Mouse (Mus musculus): ENCODE data around the gene Klf12. TPM values are rescaled to one million over a fixed set of nuclear protein-coding genes. Genes with fewer than 3 reads are reported as not detected.

The Klf12 gene
- polyA plus RNA-seq, 2 experiments, result 2.8 to 3.2 TPM

- no peaks in the 10 kb centered on the region for H3K36me3 ChIP-seq (replicated peaks; ENCODE audit: control insufficient read depth, insufficient read depth, low read depth)
- no peak overlapping the region for H3K4me3 ChIP-seq (ENCODE audit: insufficient read depth in 1 of 2, low read depth in 2 of 2, low read length in 2 of 2)
- TF ChIP-seq CTCF (IDR thresholded peaks at IDR 0.05; ENCODE audit: low read depth) (no peak), EP300 (IDR thresholded peaks at IDR 0.05; ENCODE audit: low read depth) (no peak)
- H3K4me1 ChIP-seq (replicated peaks; ENCODE audit: control insufficient read depth in 2 of 2, insufficient read depth in 2 of 2, low read length in 1 of 2), result peaks cover 0 to 6% of the 10 kb centered on the region in 2 experiments; a peak in 1 of 4 replicates
- no peaks in the 10 kb centered on the region for H3K27me3 ChIP-seq (ENCODE audit: control insufficient read depth, insufficient read depth, low read length)
- ATAC-seq (ENCODE audit: insufficient read depth), result no peak
- H3K9ac ChIP-seq (replicated peaks), result no peak overlapping the region
- no peaks in the 10 kb centered on the region for H3K9me3 ChIP-seq (ENCODE audit: control insufficient read depth, low read length)
- H3K4me2 ChIP-seq (ENCODE audit: low read depth), result no peak overlapping the region
- WGBS (ENCODE audit: insufficient replicate concordance), result 65% methylated on average over 6 of the region's 6 CpGs
- H3K27ac ChIP-seq, result no peak overlapping the region
- DNase-seq (ENCODE audit: low read depth in 3 of 3, low spot score in 3 of 3), result no peak
Observed at GRCm38 (mm10) chr14:100126126-100126525, 158.4 kb downstream of the Klf12 start.

- H3K9me3 ChIP-seq (ENCODE audit: control insufficient read depth, low read length), result no peaks in the 10 kb centered on the region
- ATAC-seq (ENCODE audit: insufficient read depth) (no peak), DNase-seq (ENCODE audit: low read depth in 3 of 3, low spot score in 3 of 3) (no peak)
- no peak overlapping the region for H3K9ac ChIP-seq (replicated peaks)
- peaks cover 0 to 2% of the 10 kb centered on the region in 2 experiments; a peak in 1 of 4 replicates for H3K4me1 ChIP-seq (replicated peaks; ENCODE audit: control insufficient read depth in 2 of 2, insufficient read depth in 2 of 2, low read length in 1 of 2)
- H3K4me3 ChIP-seq (ENCODE audit: insufficient read depth in 1 of 2, low read depth in 2 of 2, low read length in 2 of 2), result no peak overlapping the region
- H3K4me2 ChIP-seq (ENCODE audit: low read depth), result no peak overlapping the region
- WGBS (ENCODE audit: insufficient replicate concordance), result 70% methylated on average over 4 of the region's 4 CpGs
- no peaks in the 10 kb centered on the region for H3K27me3 ChIP-seq (ENCODE audit: control insufficient read depth, insufficient read depth, low read length)
- no peaks in the 10 kb centered on the region for H3K36me3 ChIP-seq (replicated peaks; ENCODE audit: control insufficient read depth, insufficient read depth, low read depth)
- TF ChIP-seq CTCF (IDR thresholded peaks at IDR 0.05; ENCODE audit: low read depth) (no peak), EP300 (IDR thresholded peaks at IDR 0.05; ENCODE audit: low read depth) (no peak)
- no peak overlapping the region for H3K27ac ChIP-seq
Observed at GRCm38 (mm10) chr14:100121075-100121474, 163.4 kb downstream of the Klf12 start.

GRCm38 (mm10) chr14:100119866-100120265, 164.6 kb downstream of the Klf12 start:
- Histone ChIP-seq H3K4me2 (ENCODE audit: low read depth) (no peak overlapping the region), H3K9ac (replicated peaks) (no peak overlapping the region), H3K27ac (no peak overlapping the region), H3K27me3 (ENCODE audit: control insufficient read depth, insufficient read depth, low read length) (no peaks in the 10 kb centered on the region), H3K4me3 (ENCODE audit: insufficient read depth in 1 of 2, low read depth in 2 of 2, low read length in 2 of 2) (no peak overlapping the region), H3K9me3 (ENCODE audit: control insufficient read depth, low read length) (no peaks in the 10 kb centered on the region), H3K4me1 (replicated peaks; ENCODE audit: control insufficient read depth in 2 of 2, insufficient read depth in 2 of 2, low read length in 1 of 2) (no peaks in the 10 kb centered on the region), H3K36me3 (replicated peaks; ENCODE audit: control insufficient read depth, insufficient read depth, low read depth) (no peaks in the 10 kb centered on the region)
- DNase-seq (ENCODE audit: low read depth in 3 of 3, low spot score in 3 of 3), result no peak
- ATAC-seq (ENCODE audit: insufficient read depth), result no peak
- WGBS (ENCODE audit: insufficient replicate concordance), result 62% methylated on average over 3 of the region's 3 CpGs
- TF ChIP-seq CTCF (IDR thresholded peaks at IDR 0.05; ENCODE audit: low read depth), result no peak
- no peak for TF ChIP-seq EP300 (IDR thresholded peaks at IDR 0.05; ENCODE audit: low read depth)

GRCm38 (mm10) chr14:100113419-100113818, 171.1 kb downstream of the Klf12 start:
- H3K27ac ChIP-seq, result no peak overlapping the region
- no peaks in the 10 kb centered on the region for H3K9me3 ChIP-seq (ENCODE audit: control insufficient read depth, low read length)
- H3K27me3 ChIP-seq (ENCODE audit: control insufficient read depth, insufficient read depth, low read length), result no peaks in the 10 kb centered on the region
- H3K4me3 ChIP-seq (ENCODE audit: insufficient read depth in 1 of 2, low read depth in 2 of 2, low read length in 2 of 2), result no peak overlapping the region
- TF ChIP-seq EP300 (IDR thresholded peaks at IDR 0.05; ENCODE audit: low read depth) (no peak), CTCF (IDR thresholded peaks at IDR 0.05; ENCODE audit: low read depth) (no peak)
- H3K4me2 ChIP-seq (ENCODE audit: low read depth), result no peak overlapping the region
- H3K4me1 ChIP-seq (replicated peaks; ENCODE audit: control insufficient read depth in 2 of 2, insufficient read depth in 2 of 2, low read length in 1 of 2), result no peaks in the 10 kb centered on the region; a peak in 1 of 4 replicates
- DNase-seq (ENCODE audit: low read depth in 3 of 3, low spot score in 3 of 3), result no peak
- 70% methylated on average over 6 of the region's 6 CpGs for WGBS (ENCODE audit: insufficient replicate concordance)
- ATAC-seq (ENCODE audit: insufficient read depth), result no peak
- no peak overlapping the region for H3K9ac ChIP-seq (replicated peaks)
- H3K36me3 ChIP-seq (replicated peaks; ENCODE audit: control insufficient read depth, insufficient read depth, low read depth), result no peaks in the 10 kb centered on the region

GRCm38 (mm10) chr14:100111735-100112134, 172.7 kb downstream of the Klf12 start:
- WGBS (ENCODE audit: insufficient replicate concordance), result 0% methylated on average over 1 of the region's 1 CpGs
- no peak for ATAC-seq (ENCODE audit: insufficient read depth)
- H3K4me1 ChIP-seq (replicated peaks; ENCODE audit: control insufficient read depth in 2 of 2, insufficient read depth in 2 of 2, low read length in 1 of 2), result no peaks in the 10 kb centered on the region; a peak in 1 of 4 replicates
- no peak overlapping the region for H3K27ac ChIP-seq
- H3K4me3 ChIP-seq (ENCODE audit: insufficient read depth in 1 of 2, low read depth in 2 of 2, low read length in 2 of 2), result no peak overlapping the region
- no peaks in the 10 kb centered on the region for H3K36me3 ChIP-seq (replicated peaks; ENCODE audit: control insufficient read depth, insufficient read depth, low read depth)
- DNase-seq (ENCODE audit: low read depth in 3 of 3, low spot score in 3 of 3), result no peak
- no peak overlapping the region for H3K4me2 ChIP-seq (ENCODE audit: low read depth)
- no peak overlapping the region for H3K9ac ChIP-seq (replicated peaks)
- no peaks in the 10 kb centered on the region for H3K27me3 ChIP-seq (ENCODE audit: control insufficient read depth, insufficient read depth, low read length)
- no peaks in the 10 kb centered on the region for H3K9me3 ChIP-seq (ENCODE audit: control insufficient read depth, low read length)
- no peak for TF ChIP-seq EP300 (IDR thresholded peaks at IDR 0.05; ENCODE audit: low read depth)
- no peak for TF ChIP-seq CTCF (IDR thresholded peaks at IDR 0.05; ENCODE audit: low read depth)
